Mouse (Mus musculus): Measurements from ENCODE around the gene Aqp8. TPM values are rescaled to one million over a fixed set of nuclear protein-coding genes. Genes with fewer than 3 reads are reported as not detected.
A peak's percentile ranks its signal among the peaks of the same experiment; 100 is the strongest.

Gene Aqp8
- 1 to 10 TPM; 3.9 to 9.3 TPM for total RNA-seq (2021)
- long read RNA-seq, experiment 1, transcript Aqp8-202 (6 exons, 1,451 nt), result major isoform, 5 of 10 reads
- long read RNA-seq, experiment 1, partial matches to known transcripts, result 1 of 10 reads
- long read RNA-seq, experiment 1, other reads (novel, unspliced or antisense), result 0 of 10 reads
- long read RNA-seq, experiment 2, result 0 reads

GRCm38 (mm10) chr7:123462070-123462501 is at the start of gene Aqp8:
Aqp8 (plus strand) TSS chr7:123462291.
- DNase-seq, result peak; percentile 66

GRCm38 (mm10) chr7:123416803-123417202 is 45.3 kb upstream of the Aqp8 start:
- no peak for DNase-seq

DNA sequence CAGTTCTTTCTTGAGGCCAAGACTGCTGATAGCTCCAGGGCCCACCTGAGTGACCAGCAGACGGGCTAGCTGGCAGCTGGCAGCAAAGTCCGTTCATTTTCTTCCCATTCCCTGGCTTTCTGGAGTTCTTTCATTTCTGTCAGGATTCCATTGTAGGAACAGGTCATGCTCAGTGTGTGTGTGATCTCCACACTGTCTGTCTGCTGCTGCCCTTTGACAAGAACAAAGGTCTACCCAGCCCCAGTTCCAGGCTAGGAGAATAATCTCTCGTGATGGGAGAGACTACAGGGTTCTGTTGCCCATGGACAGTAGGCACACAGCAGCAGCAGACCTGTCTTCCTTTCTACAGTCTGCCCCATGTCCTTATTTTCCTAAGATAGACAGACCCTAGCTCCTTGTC is 44.4 kb upstream of the Aqp8 start:
- DNase-seq, result no peak

DNA sequence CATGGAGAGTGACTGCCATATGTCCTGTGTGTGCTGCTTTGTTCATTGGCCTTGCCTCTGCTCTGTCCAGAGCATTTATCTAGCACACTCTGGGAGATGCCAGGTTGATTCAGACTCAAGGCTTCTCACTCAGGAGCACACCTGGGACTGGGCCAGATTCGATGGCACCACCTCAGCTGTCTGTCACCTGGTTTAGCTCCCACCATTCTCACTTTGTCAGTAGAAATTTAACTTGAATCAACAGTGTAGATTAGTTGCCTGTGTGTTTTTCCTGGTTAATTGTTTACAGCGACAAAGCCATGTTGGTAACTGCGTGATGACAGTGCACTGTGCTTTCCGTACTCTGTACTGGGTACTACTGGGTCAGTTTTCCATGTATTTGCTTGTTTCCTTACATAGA is 42.1 kb upstream of the Aqp8 start:
- no peak for DNase-seq

DNA sequence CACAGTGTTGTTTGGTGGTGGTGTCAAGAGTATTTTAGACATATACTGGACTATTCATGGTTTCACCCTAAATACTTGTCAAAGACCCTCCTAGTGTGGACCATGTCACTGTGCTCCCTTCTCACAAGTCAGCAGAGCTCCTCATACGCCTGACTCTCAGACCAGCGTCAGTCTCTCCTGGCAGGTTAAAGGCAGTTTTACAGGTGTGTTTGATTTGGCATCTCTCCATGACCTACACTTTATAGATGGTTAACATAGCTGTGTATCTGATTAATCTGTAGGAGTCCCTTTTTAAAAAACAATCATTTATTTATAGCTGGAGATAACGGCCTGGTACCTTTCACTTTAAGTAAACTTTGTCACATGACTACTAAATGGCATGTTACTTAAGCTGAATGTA is 40.1 kb upstream of the Aqp8 start:
- DNase-seq, result no peak

DNA sequence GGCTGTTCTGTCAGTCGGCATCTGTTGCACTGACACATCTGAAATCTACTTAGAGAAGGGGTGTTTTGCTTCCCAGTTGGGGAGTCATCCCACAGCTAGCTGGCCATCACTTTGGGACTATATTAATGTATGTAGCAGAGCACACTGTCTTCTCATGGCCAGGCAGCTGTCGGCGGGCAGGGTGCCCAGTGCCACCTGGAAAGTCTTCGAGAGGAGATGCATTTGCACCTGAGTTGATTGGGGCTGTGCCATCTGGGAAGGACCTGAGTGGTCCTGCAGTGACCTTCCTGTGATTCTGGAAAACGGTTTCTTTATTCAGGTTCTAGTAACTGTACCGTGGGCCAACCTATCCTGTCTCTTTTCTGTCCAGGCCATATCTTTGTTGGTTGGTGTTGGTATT is 37.8 kb upstream of the Aqp8 start:
- no peak for DNase-seq

GRCm38 (mm10) chr7:123425134-123425757 is 36.8 kb upstream of the Aqp8 start:
- no peak for DNase-seq

- DNase-seq, result peak; percentile 45
Measured at GRCm38 (mm10) chr7:123429624-123430410, 32.3 kb upstream of the Aqp8 start.

- DNase-seq, result peak; percentile 36
Measured at GRCm38 (mm10) chr7:123430411-123430705, 31.7 kb upstream of the Aqp8 start.

GRCm38 (mm10) chr7:123431206-123431605 is 30.9 kb upstream of the Aqp8 start:
- no peak for DNase-seq

DNA sequence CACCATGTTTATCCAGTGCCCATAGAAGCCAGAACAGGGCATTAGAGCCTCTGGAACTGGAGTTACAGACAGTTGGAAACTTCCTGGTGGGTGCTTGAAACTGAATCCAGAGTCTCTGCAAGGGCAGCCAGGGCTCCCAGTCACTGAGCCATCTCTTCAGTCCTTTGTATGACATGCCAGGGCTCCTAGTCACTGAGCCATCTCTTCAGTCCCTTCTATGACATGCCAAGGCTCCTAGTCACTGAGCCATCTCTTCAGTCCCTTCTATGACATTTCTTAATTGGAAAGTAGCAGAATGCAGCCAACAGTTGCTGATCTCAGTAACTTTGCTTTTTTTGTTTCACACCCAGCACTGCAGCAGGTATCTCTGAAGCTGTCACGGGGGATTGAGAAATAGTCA is 20.0 kb upstream of the Aqp8 start:
- no peak for DNase-seq

GRCm38 (mm10) chr7:123448794-123449193 is 13.3 kb upstream of the Aqp8 start:
- no peak for DNase-seq

DNA sequence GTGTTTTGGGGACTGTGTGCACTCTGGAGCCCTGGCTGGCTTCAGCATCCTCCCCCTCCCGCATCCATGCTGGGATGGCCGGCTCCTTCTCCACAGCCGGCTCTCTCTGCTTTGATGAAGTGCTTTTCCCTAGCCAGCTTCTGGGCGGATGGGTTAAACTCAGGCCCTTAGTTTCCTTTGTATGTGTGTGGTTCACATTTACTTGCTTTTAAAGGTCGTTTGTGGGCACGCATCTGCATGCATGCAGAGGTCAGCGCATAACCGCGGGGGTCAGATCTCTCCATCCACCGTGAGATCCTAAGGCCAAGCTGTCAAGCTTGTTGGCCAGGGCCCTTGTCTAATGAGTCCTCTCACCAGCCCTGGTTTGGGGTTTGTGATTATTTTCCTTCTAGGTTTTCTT is 12.4 kb upstream of the Aqp8 start:
- DNase-seq, result no peak

DNA sequence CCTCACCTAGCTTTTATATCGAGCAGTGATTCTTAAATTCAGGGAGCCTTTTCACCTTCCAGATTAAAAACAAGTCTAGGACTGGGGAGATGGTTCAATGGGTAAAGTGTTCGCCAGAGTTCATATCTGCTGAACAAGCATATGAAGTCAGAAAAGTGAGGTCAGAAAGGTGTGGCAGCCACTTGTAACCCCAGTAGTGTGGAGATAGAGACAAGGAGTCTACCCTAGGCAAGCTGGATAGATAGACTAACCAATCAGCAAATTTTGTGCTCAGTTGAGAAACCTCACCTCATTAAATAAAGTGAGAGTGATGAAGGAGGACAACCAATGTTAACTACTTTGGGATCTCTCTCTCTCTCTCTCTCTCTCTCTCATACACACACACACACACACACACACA is 11.6 kb upstream of the Aqp8 start:
- DNase-seq, result no peak

DNA sequence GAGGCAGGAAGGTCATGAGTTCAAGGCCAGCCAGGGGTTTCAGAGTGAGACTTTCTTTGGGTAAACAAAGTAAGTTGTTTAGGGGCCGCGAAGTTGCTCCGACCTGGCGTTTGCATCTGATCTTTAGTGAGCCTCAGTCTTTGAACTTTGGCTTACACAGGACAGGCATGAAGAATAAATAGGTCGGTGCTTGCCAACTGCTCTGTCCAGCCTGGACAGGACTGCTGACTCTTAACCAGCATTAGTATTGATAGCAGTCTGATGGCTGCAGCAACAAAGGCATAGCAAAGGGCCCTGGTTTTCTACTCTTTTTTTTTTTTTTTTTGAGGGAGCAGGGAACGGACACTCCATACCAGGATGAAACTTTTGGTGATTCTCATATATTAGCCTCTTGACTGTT is 9.5 kb upstream of the Aqp8 start:
- DNase-seq, result no peak

DNA sequence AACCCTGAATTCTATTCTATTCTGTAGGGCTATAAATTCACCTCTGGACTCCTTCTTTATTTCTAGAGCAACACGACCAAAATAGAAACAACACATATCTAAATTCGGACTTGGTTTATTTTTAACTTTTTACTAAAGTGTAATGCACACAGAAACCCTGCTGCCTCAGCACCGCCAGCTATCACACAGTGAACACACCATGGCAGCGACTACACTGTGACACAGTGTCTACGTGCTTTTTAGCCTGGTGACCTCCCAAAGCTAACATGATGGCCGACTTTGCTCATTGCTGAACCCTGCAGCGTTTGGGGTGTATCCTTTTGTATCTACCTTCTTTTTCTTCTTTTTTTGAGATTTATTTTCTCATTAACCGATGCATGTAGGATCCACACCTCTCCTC is 9.0 kb upstream of the Aqp8 start:
- no peak for DNase-seq

- DNase-seq, result no peak
Measured at GRCm38 (mm10) chr7:123455088-123455487, 7.0 kb upstream of the Aqp8 start.

- DNase-seq, result no peak
Measured at GRCm38 (mm10) chr7:123458309-123458708, 3.8 kb upstream of the Aqp8 start.

GRCm38 (mm10) chr7:123459247-123459646 is 2.8 kb upstream of the Aqp8 start:
- DNase-seq, result no peak

DNA sequence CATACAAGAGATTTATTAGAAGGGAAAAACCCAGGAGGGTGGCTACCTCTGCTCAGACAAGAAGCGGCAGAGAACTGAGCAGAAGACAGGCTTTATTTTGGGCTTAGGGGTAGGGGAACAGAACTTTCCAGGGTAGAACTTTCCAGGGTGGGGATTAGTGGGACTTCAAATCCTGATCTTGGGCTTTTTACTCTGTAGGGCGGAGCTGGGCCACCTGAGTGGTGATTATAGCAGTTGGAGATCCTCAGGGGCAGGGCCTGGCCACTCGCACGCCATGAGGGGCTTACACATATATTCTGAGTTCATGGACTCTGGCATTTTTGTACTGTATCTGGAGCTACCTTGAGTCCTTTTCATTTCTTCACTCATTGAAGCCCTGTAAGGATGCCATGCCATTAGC is 775 bp upstream of the Aqp8 start:
- DNase-seq, result no peak

DNA sequence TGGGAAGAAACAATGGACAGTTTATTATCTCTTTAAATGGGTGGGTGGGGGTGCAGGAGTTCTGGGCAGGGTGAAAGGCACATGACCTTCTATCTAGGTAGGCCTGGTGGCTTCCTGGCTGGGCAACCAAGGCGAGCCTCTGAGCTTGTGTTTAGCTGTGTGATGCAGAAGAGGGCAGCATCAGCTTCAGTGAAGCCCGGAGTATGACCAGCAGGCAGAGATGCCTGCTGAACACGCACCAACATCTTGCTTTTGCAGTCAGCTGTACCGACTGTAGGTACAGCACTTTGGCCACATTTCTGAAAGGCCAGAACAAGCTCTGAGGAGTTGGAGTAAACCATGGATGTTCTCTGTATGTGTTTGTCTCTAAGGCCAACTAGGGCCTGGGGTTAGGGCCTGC is 1.5 kb downstream of the Aqp8 start:
- DNase-seq, result no peak

GRCm38 (mm10) chr7:123465692-123466387 is 3.7 kb downstream of the Aqp8 start:
- peak; percentile 83 for DNase-seq

GRCm38 (mm10) chr7:123467961-123468360 is 5.9 kb downstream of the Aqp8 start:
- no peak for DNase-seq

Data from adrenal gland, postnatal 10 days (tissue).